Comparison of ENCODE assay signal across 30 mouse cellular contexts in genomic region chr2:22999620-23000019, GRCm38 (mm10). TPM values are rescaled to one million over a fixed set of nuclear protein-coding genes. Genes with fewer than 3 reads are reported as not detected.
DNase-seq lines count a peak whose midpoint lies in the region; ATAC-seq and TF ChIP-seq lines count a peak whose summit lies in the region.
"Had no signal": no experiment of that assay in that cellular context is flagged by ENCODE, and none has a peak within 500 bp of the region (broad histone marks: within the 10 kb centered on the region; RNA-seq: fewer than 3 reads in every experiment).

No protein-coding gene starts in this region.

- peaks cover 20 to 32% of the 10 kb centered on the region in 2 experiments for H3K4me1 ChIP-seq in MEL (ENCODE audit: control insufficient read depth in 1 of 2, insufficient read depth in 2 of 2, low read length in 2 of 2)
- H3K4me1 ChIP-seq in embryonic fibroblast, embryonic 13.5 days (ENCODE audit: control insufficient read depth, insufficient read depth, low read length) = peaks cover 6% of the 10 kb centered on the region; the same call in 1 of the 2 replicates
- H3K4me1 ChIP-seq: embryonic facial prominence, embryonic 12.5 days; embryonic facial prominence, embryonic 15.5 days; forebrain, embryonic 12.5 days; forebrain, embryonic 15.5 days; hindbrain, embryonic 10.5 days; hindbrain, embryonic 13.5 days; intestine, embryonic 15.5 days had no signal

- peak in 1 of 2 experiments; percentile 7 for DNase-seq in layer of hippocampus, adult 2 months (ENCODE audit: low spot score in 2 of 2)
- DNase-seq in layer of hippocampus, adult 8-10 months (ENCODE audit: low spot score in 2 of 2) = no peak
- DNase-seq in MEL (ENCODE audit: low read depth, low spot score) = peak; percentile 34
- DNase-seq in kidney, postnatal 10 days = no peak
- DNase-seq in lung, adult 18-20 months = no peak
- DNase-seq: adrenal gland, postnatal 10 days; adrenal gland, postnatal 36 days; cerebellum, adult 11 months; cerebellum, adult 2 months; cerebellum, adult 9-11 months; cerebellum, postnatal 25 days; gastrocnemius, postnatal 25 days; heart, adult 18-20 months; heart, postnatal 10 days; heart, postnatal 36 days had no signal

- H3K36me3 ChIP-seq in MEL (ENCODE audit: control insufficient read depth in 1 of 2, insufficient read depth in 2 of 2, low read length in 2 of 2) = peaks cover 0 to 27% of the 10 kb centered on the region in 2 experiments; a peak in 2 of 4 replicates
- H3K36me3 ChIP-seq: embryonic facial prominence, embryonic 12.5 days; embryonic facial prominence, embryonic 15.5 days; forebrain, embryonic 12.5 days; forebrain, embryonic 15.5 days; heart, embryonic 12.5 days; heart, embryonic 15.5 days; hindbrain, embryonic 10.5 days; hindbrain, embryonic 13.5 days; intestine, embryonic 15.5 days had no signal

- no peak for TF ChIP-seq RAD21 in MEL (IDR thresholded peaks at IDR 0.05; ENCODE audit: low read depth, low read length)

- peaks cover 9% of the 10 kb centered on the region for H3K79me2 ChIP-seq in MEL (ENCODE audit: control insufficient read depth, insufficient read depth, low read length, poor library complexity)

- ATAC-seq in cerebellum, adult (ENCODE audit: insufficient number of reproducible peaks, low FRiP score, low TSS enrichment) = no peak
- ATAC-seq: forebrain, embryonic 15.5 days; hindbrain, embryonic 16.5 days; intestine, embryonic 15.5 days; Patski had no signal

- peak; percentile 13 to 58; a peak in 1 of 4 replicates for TF ChIP-seq EP300 in MEL (IDR thresholded peaks at IDR 0.05; ENCODE audit: low read depth in 1 of 2, low read length in 2 of 2)

- H3K9ac ChIP-seq in MEL (ENCODE audit: control insufficient read depth, low read depth, low read length, poor library complexity, severe bottlenecking) = peak overlapping the region; percentile 33; the same call in 1 of the 2 replicates
- H3K9ac ChIP-seq: embryonic facial prominence, embryonic 12.5 days; embryonic facial prominence, embryonic 15.5 days; forebrain, embryonic 12.5 days; forebrain, embryonic 15.5 days; heart, embryonic 12.5 days; heart, embryonic 15.5 days; hindbrain, embryonic 13.5 days; intestine, embryonic 15.5 days had no signal

- no peaks in the 10 kb centered on the region for H3K9me3 ChIP-seq in MEL (replicated peaks; ENCODE audit: insufficient read depth, low read length)
- H3K9me3 ChIP-seq: embryonic facial prominence, embryonic 12.5 days; embryonic facial prominence, embryonic 15.5 days; forebrain, embryonic 12.5 days; forebrain, embryonic 15.5 days; G1E; heart, embryonic 12.5 days; heart, embryonic 15.5 days; hindbrain, embryonic 13.5 days; intestine, embryonic 15.5 days had no signal

- no peak overlapping the region for H3K4me3 ChIP-seq in layer of hippocampus, adult 2 months
- peak overlapping the region in 1 of 2 experiments; percentile 21; a peak in 2 of 4 replicates for H3K4me3 ChIP-seq in MEL (ENCODE audit: control insufficient read depth in 1 of 2, insufficient read depth in 1 of 2, low read depth in 2 of 2, low read length in 2 of 2)
- H3K4me3 ChIP-seq in embryonic fibroblast, embryonic 13.5 days (ENCODE audit: insufficient read depth, low read length) = no peak overlapping the region
- H3K4me3 ChIP-seq: embryonic facial prominence, embryonic 12.5 days; embryonic facial prominence, embryonic 15.5 days; erythroblast, embryonic 14.5 days; forebrain, embryonic 12.5 days; forebrain, embryonic 15.5 days; heart, embryonic 12.5 days; heart, embryonic 15.5 days; hindbrain, embryonic 10.5 days; hindbrain, embryonic 13.5 days; intestine, embryonic 15.5 days had no signal

- peak overlapping the region; percentile 8; the same call in 1 of the 2 replicates for H3K27ac ChIP-seq in layer of hippocampus, adult 2 months
- peak overlapping the region; percentile 64 for H3K27ac ChIP-seq in MEL (ENCODE audit: control insufficient read depth, low read depth, low read length)
- H3K27ac ChIP-seq in embryonic fibroblast, embryonic 13.5 days (ENCODE audit: insufficient read depth, low read length) = peak overlapping the region; percentile 31
- H3K27ac ChIP-seq: embryonic facial prominence, embryonic 12.5 days; embryonic facial prominence, embryonic 15.5 days; forebrain, embryonic 12.5 days; forebrain, embryonic 15.5 days; hindbrain, embryonic 10.5 days; hindbrain, embryonic 13.5 days; intestine, embryonic 15.5 days had no signal

- TF ChIP-seq POLR2A in MEL (IDR thresholded peaks at IDR 0.05; ENCODE audit: control insufficient read depth in 1 of 2, insufficient read depth in 1 of 2, low read depth in 1 of 2, low read length in 2 of 2, poor library complexity in 1 of 2) = no peak
- no peak for TF ChIP-seq POLR2A in embryonic fibroblast, embryonic 13.5 days (IDR thresholded peaks at IDR 0.05; ENCODE audit: low read depth, low read length)

- no peak for TF ChIP-seq CTCF in layer of hippocampus, adult 2 months (conservative IDR thresholded peaks at IDR 0.05)
- TF ChIP-seq CTCF in MEL (IDR thresholded peaks at IDR 0.05 in 2 of 3, conservative IDR thresholded peaks at IDR 0.05 in 1 of 3; ENCODE audit: control insufficient read depth in 1 of 3, insufficient read depth in 1 of 3, low read depth in 2 of 3, low read length in 3 of 3, poor library complexity in 1 of 3, severe bottlenecking in 1 of 3) = no peak
- no peak for TF ChIP-seq CTCF in embryonic fibroblast, embryonic 13.5 days (IDR thresholded peaks at IDR 0.05; ENCODE audit: borderline replicate concordance, insufficient read depth, low read length)

- no peaks in the 10 kb centered on the region for H3K27me3 ChIP-seq in MEL (ENCODE audit: control insufficient read depth in 1 of 2, insufficient read depth in 2 of 2, low read length in 2 of 2)
- H3K27me3 ChIP-seq: embryonic facial prominence, embryonic 12.5 days; embryonic facial prominence, embryonic 15.5 days; forebrain, embryonic 12.5 days; forebrain, embryonic 15.5 days; heart, embryonic 12.5 days; heart, embryonic 15.5 days; hindbrain, embryonic 13.5 days; intestine, embryonic 15.5 days; Patski had no signal

TF ChIP-seq in MEL, 35 proteins besides CTCF, POLR2A, EP300 and RAD21:
- no peak for TF ChIP-seq CHD2 (IDR thresholded peaks at IDR 0.05; ENCODE audit: low read length)
- no peak for TF ChIP-seq ETS1 (IDR thresholded peaks at IDR 0.05; ENCODE audit: low read depth, low read length)
- peak; percentile 0; the same call in 1 of the 2 replicates for TF ChIP-seq TCF12 (IDR thresholded peaks at IDR 0.05; ENCODE audit: low read depth, low read length)
- TF ChIP-seq MYB (IDR thresholded peaks at IDR 0.05; ENCODE audit: low read depth, low read length) = no peak
- no peak for TF ChIP-seq MXI1 (IDR thresholded peaks at IDR 0.05; ENCODE audit: low read depth, low read length)
- TF ChIP-seq USF2 (IDR thresholded peaks at IDR 0.05; ENCODE audit: borderline replicate concordance in 1 of 2, insufficient read depth in 1 of 2, low read depth in 1 of 2, low read length in 2 of 2) = no peak
- no peak for TF ChIP-seq GATA1 (IDR thresholded peaks at IDR 0.05; ENCODE audit: low read depth, low read length)
TF ChIP-seq in MEL: peak in this region for 1.

RNA-seq across cellular contexts. Expression of gene Abi1, which starts 40.4 kb away (rescaled TPM):
- total RNA-seq in layer of hippocampus, adult 2 months (2021) = 100 to 1,000 TPM; 221 to 234 TPM
- total RNA-seq in layer of hippocampus, adult 8-10 months (2022) = 100 to 1,000 TPM; 181 to 208 (median 193) TPM
- total RNA-seq in MEL (2012; rRNA removed) = 31.9 and 41.0 TPM in 2 replicates
- 10 to 100 TPM in 1 of 2 experiments, not detected in 1; 69.8 TPM for polyA plus RNA-seq in MEL (2012; ENCODE audit: insufficient read depth in 1 of 2, insufficient read length in 2 of 2, low read depth in 1 of 2, low replicate concordance in 2 of 2, missing spikeins in 1 of 2)
- 135 TPM in 2 replicates for polyA plus RNA-seq in embryonic fibroblast, embryonic 13.5 days (2011; ENCODE audit: insufficient read length, low read depth, missing spikeins)

Comparison
In these comparisons a context has a peak if more than half of its experiments do, and no peak if none do; other contexts are left out.
1. H3K27ac ChIP-seq: peak in every context shown above with its lines; median percentile 64 in MEL; 31 in embryonic fibroblast, embryonic 13.5 days; 8 in layer of hippocampus, adult 2 months.